ENCODE assay signal across 9 mouse cellular contexts in genomic region chr5:66368966-66369365, GRCm38 (mm10).
A peak's percentile ranks its signal among the peaks of the same experiment; 100 is the strongest.
DNase-seq lines count a peak whose midpoint lies in the region; ATAC-seq and TF ChIP-seq lines count a peak whose summit lies in the region.
"Had no signal": no experiment of that assay in that cellular context is flagged by ENCODE, and none has a peak within 500 bp of the region (broad histone marks: within the 10 kb centered on the region; RNA-seq: fewer than 3 reads in every experiment).

No protein-coding gene starts in this region.

- ATAC-seq in kidney, embryonic 16.5 days (ENCODE audit: low FRiP score, low TSS enrichment) = peak; percentile 43; the same call in 1 of the 2 replicates
- ATAC-seq in kidney, embryonic 14.5 days (ENCODE audit: low FRiP score, low TSS enrichment) = no peak
- peak; percentile 54; the same call in 1 of the 2 replicates for ATAC-seq in forebrain, embryonic 12.5 days (ENCODE audit: low FRiP score)
- no peak for ATAC-seq in limb, embryonic 11.5 days (ENCODE audit: insufficient number of reproducible peaks, low FRiP score, low TSS enrichment, low read depth)
- no peak for ATAC-seq in neural tube, embryonic 11.5 days (ENCODE audit: insufficient read depth, low FRiP score, low TSS enrichment)

- H3K27ac ChIP-seq in kidney, embryonic 16.5 days (ENCODE audit: low read length) = no peak overlapping the region
- H3K27ac ChIP-seq in kidney, embryonic 14.5 days (ENCODE audit: low read depth, low read length) = no peak overlapping the region
- H3K27ac ChIP-seq in ES-E14 (ENCODE audit: insufficient read depth, low read depth, low read length, poor library complexity, severe bottlenecking) = no peak overlapping the region
- no peak overlapping the region for H3K27ac ChIP-seq in forebrain, embryonic 12.5 days
- H3K27ac ChIP-seq in limb, embryonic 11.5 days (replicated peaks; ENCODE audit: low read depth, low read length) = no peak overlapping the region
- H3K27ac ChIP-seq in neural tube, embryonic 11.5 days (ENCODE audit: low read depth, low read length) = no peak overlapping the region
- H3K27ac ChIP-seq: limb, embryonic 15.5 days had no signal

- H3K27me3 ChIP-seq in kidney, embryonic 16.5 days (ENCODE audit: insufficient read depth, low read length) = no peaks in the 10 kb centered on the region
- H3K27me3 ChIP-seq in kidney, embryonic 14.5 days (ENCODE audit: control insufficient read depth, insufficient read depth, low read length) = no peaks in the 10 kb centered on the region
- no peaks in the 10 kb centered on the region for H3K27me3 ChIP-seq in forebrain, embryonic 12.5 days
- no peaks in the 10 kb centered on the region for H3K27me3 ChIP-seq in limb, embryonic 11.5 days (ENCODE audit: control insufficient read depth, insufficient read depth, low read length)
- no peaks in the 10 kb centered on the region for H3K27me3 ChIP-seq in neural tube, embryonic 11.5 days (ENCODE audit: control insufficient read depth, insufficient read depth, low read length)
- H3K27me3 ChIP-seq: limb, embryonic 15.5 days had no signal

- 41% methylated on average over 7 of the region's 7 CpGs for WGBS in kidney, embryonic 16.5 days
- WGBS in kidney, embryonic 14.5 days = 39% methylated on average over 7 of the region's 7 CpGs
- 44% methylated on average over 7 of the region's 7 CpGs for WGBS in forebrain, embryonic 12.5 days
- WGBS in limb, embryonic 11.5 days = 40% methylated on average over 7 of the region's 7 CpGs
- 44% methylated on average over 7 of the region's 7 CpGs for WGBS in neural tube, embryonic 11.5 days

- no peak overlapping the region for H3K9ac ChIP-seq in kidney, embryonic 16.5 days (replicated peaks; ENCODE audit: low read length)
- H3K9ac ChIP-seq in kidney, embryonic 14.5 days (ENCODE audit: low read depth, low read length) = no peak overlapping the region
- H3K9ac ChIP-seq in ES-E14 (ENCODE audit: insufficient read depth, low read depth, low read length, poor library complexity, severe bottlenecking) = no peak overlapping the region
- H3K9ac ChIP-seq in forebrain, embryonic 12.5 days = no peak overlapping the region
- no peak overlapping the region for H3K9ac ChIP-seq in limb, embryonic 11.5 days (ENCODE audit: low read length)
- no peak overlapping the region for H3K9ac ChIP-seq in neural tube, embryonic 11.5 days (ENCODE audit: low read length)
- H3K9ac ChIP-seq: limb, embryonic 15.5 days had no signal

- no peaks in the 10 kb centered on the region for H3K9me3 ChIP-seq in kidney, embryonic 16.5 days (ENCODE audit: low read length)
- H3K9me3 ChIP-seq in kidney, embryonic 14.5 days (ENCODE audit: control insufficient read depth, low read length) = no peaks in the 10 kb centered on the region
- no peaks in the 10 kb centered on the region for H3K9me3 ChIP-seq in ES-E14 (ENCODE audit: control insufficient read depth, insufficient read depth, low read depth, low read length)
- no peaks in the 10 kb centered on the region for H3K9me3 ChIP-seq in forebrain, embryonic 12.5 days
- H3K9me3 ChIP-seq in limb, embryonic 11.5 days (ENCODE audit: control insufficient read depth, low read length) = no peaks in the 10 kb centered on the region
- H3K9me3 ChIP-seq in neural tube, embryonic 11.5 days (ENCODE audit: control insufficient read depth, low read length) = no peaks in the 10 kb centered on the region
- H3K9me3 ChIP-seq: limb, embryonic 15.5 days had no signal

- H3K36me3 ChIP-seq in kidney, embryonic 16.5 days (ENCODE audit: insufficient read depth, low read length) = no peaks in the 10 kb centered on the region
- H3K36me3 ChIP-seq in kidney, embryonic 14.5 days (ENCODE audit: control insufficient read depth, insufficient read depth, low read length) = no peaks in the 10 kb centered on the region
- no peaks in the 10 kb centered on the region for H3K36me3 ChIP-seq in ES-E14 (ENCODE audit: control insufficient read depth, insufficient read depth, low read length, poor library complexity, severe bottlenecking)
- H3K36me3 ChIP-seq in forebrain, embryonic 12.5 days (replicated peaks) = no peaks in the 10 kb centered on the region
- no peaks in the 10 kb centered on the region for H3K36me3 ChIP-seq in limb, embryonic 11.5 days (ENCODE audit: control insufficient read depth, insufficient read depth, low read length)
- H3K36me3 ChIP-seq in neural tube, embryonic 11.5 days (ENCODE audit: control insufficient read depth, insufficient read depth, low read length) = no peaks in the 10 kb centered on the region
- H3K36me3 ChIP-seq: limb, embryonic 15.5 days had no signal

- in situ Hi-C loops in ES-E14 (cut with MboI; ENCODE audit: low sequenced_read_pairs in 2 of 2, unreplicated experiment in 2 of 2) = no loop called here

- H3K4me2 ChIP-seq in kidney, embryonic 16.5 days (replicated peaks; ENCODE audit: low read depth, low read length) = no peak overlapping the region
- no peak overlapping the region for H3K4me2 ChIP-seq in kidney, embryonic 14.5 days (replicated peaks; ENCODE audit: low read depth, low read length)
- no peak overlapping the region for H3K4me2 ChIP-seq in forebrain, embryonic 12.5 days
- H3K4me2 ChIP-seq in limb, embryonic 11.5 days (ENCODE audit: low read depth, severe bottlenecking) = no peak overlapping the region
- H3K4me2 ChIP-seq in neural tube, embryonic 11.5 days (ENCODE audit: low read depth) = no peak overlapping the region
- H3K4me2 ChIP-seq: limb, embryonic 15.5 days had no signal

- DNase-seq in ES-E14 (ENCODE audit: low read depth, low spot score) = peak; percentile 49
- DNase-seq in c-Kit-positive CD71-negative TER-119-negative erythroid progenitor cells, embryonic 14.5 days (ENCODE audit: low read depth) = peak; percentile 23
- peak; percentile 75 for DNase-seq in limb, embryonic 11.5 days (ENCODE audit: low spot score)
- peak; percentile 72 for DNase-seq in neural tube, embryonic 11.5 days (ENCODE audit: low spot score)
- peak; percentile 81 for DNase-seq in thymus, postnatal 4 days

- H3K4me3 ChIP-seq in kidney, embryonic 16.5 days (ENCODE audit: low read length) = no peak overlapping the region
- no peak overlapping the region for H3K4me3 ChIP-seq in kidney, embryonic 14.5 days (ENCODE audit: low read length)
- H3K4me3 ChIP-seq in ES-E14 (ENCODE audit: insufficient read depth in 1 of 2, low read depth in 1 of 2, low read length in 2 of 2, poor library complexity in 1 of 2, severe bottlenecking in 1 of 2) = no peak overlapping the region
- H3K4me3 ChIP-seq in forebrain, embryonic 12.5 days (replicated peaks) = no peak overlapping the region
- no peak overlapping the region for H3K4me3 ChIP-seq in limb, embryonic 11.5 days (ENCODE audit: low read depth, low read length)
- no peak overlapping the region for H3K4me3 ChIP-seq in neural tube, embryonic 11.5 days (ENCODE audit: low read depth, low read length)
- H3K4me3 ChIP-seq: limb, embryonic 15.5 days had no signal

- H3K4me1 ChIP-seq in kidney, embryonic 16.5 days (ENCODE audit: insufficient read depth, low read length) = peaks cover 28% of the 10 kb centered on the region
- peaks cover 12% of the 10 kb centered on the region; the same call in 1 of the 2 replicates for H3K4me1 ChIP-seq in kidney, embryonic 14.5 days (ENCODE audit: control insufficient read depth, insufficient read depth, low read length)
- no peaks in the 10 kb centered on the region; a peak in 1 of 4 replicates for H3K4me1 ChIP-seq in ES-E14 (ENCODE audit: control insufficient read depth in 2 of 2, insufficient read depth in 2 of 2, low read length in 2 of 2, poor library complexity in 1 of 2)
- peaks cover 19% of the 10 kb centered on the region for H3K4me1 ChIP-seq in forebrain, embryonic 12.5 days
- H3K4me1 ChIP-seq in limb, embryonic 11.5 days (ENCODE audit: control insufficient read depth, insufficient read depth, low read length) = peaks cover 12% of the 10 kb centered on the region
- H3K4me1 ChIP-seq in neural tube, embryonic 11.5 days (ENCODE audit: control insufficient read depth, insufficient read depth, low read length) = peaks cover 11% of the 10 kb centered on the region; the same call in 1 of the 2 replicates

TF ChIP-seq in ES-E14, 5 proteins besides CTCF, POLR2A, EP300 and RAD21:
- TF ChIP-seq HCFC1 (IDR thresholded peaks at IDR 0.05; ENCODE audit: borderline replicate concordance, insufficient read depth, low read length) (no peak), MAFK (IDR thresholded peaks at IDR 0.05; ENCODE audit: insufficient read depth, low read depth, low read length) (no peak), ZNF384 (IDR thresholded peaks at IDR 0.05; ENCODE audit: low read depth, low read length) (no peak), ZC3H11A (IDR thresholded peaks at IDR 0.05; ENCODE audit: borderline replicate concordance, low read depth, low read length) (peak; percentile 40; the same call in 1 of the 2 replicates)

Comparison
In these comparisons a context has a peak if more than half of its experiments do, and no peak if none do; other contexts are left out.
1. ATAC-seq: peak in kidney, embryonic 16.5 days (single experiment) and forebrain, embryonic 12.5 days (single experiment); none in kidney, embryonic 14.5 days (single experiment), limb, embryonic 11.5 days (single experiment) and neural tube, embryonic 11.5 days (single experiment).
2. DNase-seq: peak in every context shown above with its lines; median percentile 81 in thymus, postnatal 4 days; 75 in limb, embryonic 11.5 days; 72 in neural tube, embryonic 11.5 days; 49 in ES-E14; 23 in c-Kit-positive CD71-negative TER-119-negative erythroid progenitor cells, embryonic 14.5 days.